Mouse (Mus musculus) megakaryocyte, embryonic 14.5 days (primary cell): Measurements from ENCODE around the gene Uts2b.

ENCODE experiments used
- FLI1 ChIP-seq: IDR thresholded peaks from 2 replicates; pipeline ENCODE4 v1.6.1; 2012; ENCODE audit warnings: low read length, inconsistent platforms, mixed read lengths
- GATA1 ChIP-seq: IDR thresholded peaks from 3 replicates; pipeline ENCODE4 v1.6.1; 2012; ENCODE audit warnings: mixed read lengths, low read length, inconsistent platforms, borderline replicate concordance

DNA sequence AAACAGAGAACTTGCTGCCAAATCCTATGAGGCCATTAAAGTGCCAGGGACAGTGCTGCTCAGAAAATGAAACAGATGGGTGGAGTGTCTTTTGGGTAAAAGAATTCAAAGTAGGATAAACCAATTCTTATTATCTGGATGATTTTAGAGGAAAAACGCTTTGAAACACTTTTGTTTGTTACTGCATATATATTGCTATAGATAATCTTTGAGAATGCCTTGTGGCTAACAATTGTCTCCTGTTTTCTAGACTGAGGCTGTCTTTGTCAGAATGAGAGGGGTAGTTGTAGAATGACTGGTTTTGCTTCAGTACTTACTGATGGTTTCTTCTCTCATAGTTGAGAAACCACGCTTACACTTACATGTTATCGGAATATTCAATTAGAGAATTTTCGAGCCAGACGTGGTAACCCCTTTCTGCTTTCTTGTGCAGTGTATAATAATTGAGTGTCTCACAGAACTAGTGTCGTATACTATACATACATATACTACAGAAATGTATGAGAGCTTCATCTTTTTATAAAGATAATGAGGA is 29.7 kb upstream of the Uts2b start:
- TF ChIP-seq GATA1 (no peak), FLI1 (no peak)
